Mouse (Mus musculus) mesoderm, embryonic 11.5 days (tissue): ENCODE results near the gene Cd1d1.

Experiments used
- DNase-seq: peaks from one replicate; pipeline ENCODE4 v3.0.0-alpha.2; 2012; ENCODE audit warnings: low read depth, low spot score

Cd1d1 gene

GRCm38 (mm10) chr3:86961395-86961669 is 37.9 kb downstream of the Cd1d1 start:
- no peak for DNase-seq

- DNase-seq, result no peak
These were observed 38.4 kb downstream of the Cd1d1 start for GRCm38 (mm10) chr3:86960656-86961394.

- DNase-seq, result no peak
These were observed 40.2 kb downstream of the Cd1d1 start for GRCm38 (mm10) chr3:86959088-86959487.

GRCm38 (mm10) chr3:86955376-86955775 is 43.9 kb downstream of the Cd1d1 start:
- peak; percentile 14 for DNase-seq

- DNase-seq, result peak; percentile 50
These were observed 44.7 kb downstream of the Cd1d1 start for GRCm38 (mm10) chr3:86954521-86954920.

GRCm38 (mm10) chr3:86953819-86954218 is 45.4 kb downstream of the Cd1d1 start:
- DNase-seq, result no peak

- no peak for DNase-seq
These were observed 48.6 kb downstream of the Cd1d1 start for GRCm38 (mm10) chr3:86950652-86951051.
